Mouse (Mus musculus) heart, embryonic 10.5 days (tissue): ENCODE results near the gene Stk26. TPM values are rescaled to one million over a fixed set of nuclear protein-coding genes. Genes with fewer than 3 reads are reported as not detected.

ENCODE experiments used
- DNase-seq: peaks from one replicate; pipeline ENCODE4 v3.0.0-alpha.2; 2017; ENCODE audit warnings: low spot score
- H3K27ac ChIP-seq: fragments of 300-500 bp; sonication (generic); 2 replicates; pipeline ENCODE4 v1.5.1; 2016; ENCODE audit warnings: mild to moderate bottlenecking
- H3K27me3 ChIP-seq: fragments of 300-500 bp; sonication (generic); 2 replicates; pipeline ENCODE4 v1.6.1; 2016; ENCODE audit warnings: mild to moderate bottlenecking; ENCODE audit not compliant: poor library complexity, insufficient read depth, severe bottlenecking
- H3K36me3 ChIP-seq: fragments of 300-500 bp; sonication (generic); 2 replicates; pipeline ENCODE4 v1.6.1; 2016; ENCODE audit warnings: mild to moderate bottlenecking, moderate library complexity
- H3K4me1 ChIP-seq: fragments of 300-500 bp; sonication (generic); 2 replicates; pipeline ENCODE4 v1.6.1; 2016; ENCODE audit warnings: mild to moderate bottlenecking
- H3K4me3 ChIP-seq: fragments of 300-500 bp; sonication (generic); 2 replicates; pipeline ENCODE4 v1.5.1; 2016; ENCODE audit warnings: mild to moderate bottlenecking, moderate library complexity
- H3K9me3 ChIP-seq: fragments of 300-500 bp; sonication (generic); 2 replicates; pipeline ENCODE4 v1.6.1; 2016; ENCODE audit warnings: mild to moderate bottlenecking, moderate library complexity
- WGBS: fragments of 180-500 bp; shearing (Covaris S2); methylation state at CpG from one replicate; pipeline ENCODE4 v1.1.7; 2016; 5-methylcytosine and 5-hydroxymethylcytosine counted together
- polyA plus RNA-seq: library from polyadenylated mRNA; unstranded; fragments of >200 nt; fragmentation: Nextera tagmentation; extraction: Ambion mirVana; gene quantifications from 2 replicates; pipeline ENCODE4 v1.2.1, GENCODE M21; 2016

Stk26 gene
- polyA plus RNA-seq, 1 experiment from 2014 or later, result 16.9 TPM

DNA sequence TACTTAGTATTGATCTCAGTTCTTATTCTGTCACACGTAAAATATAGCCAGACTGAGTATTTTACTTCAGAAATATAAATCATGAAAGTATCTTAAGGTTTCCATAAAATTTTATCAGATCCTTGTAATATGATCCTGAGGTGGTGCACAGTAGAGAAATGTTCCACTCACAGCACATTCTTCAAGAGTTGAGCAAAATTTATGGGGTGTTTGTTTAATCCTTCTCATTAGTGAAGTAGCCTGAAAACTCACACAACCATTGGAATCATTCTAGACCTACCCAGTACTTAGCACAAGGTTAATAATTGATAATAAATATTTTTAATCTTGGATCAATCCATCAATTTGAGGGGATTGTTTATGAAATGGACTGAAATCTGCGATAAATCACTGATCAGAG, 22.9 kb downstream of the Stk26 start:
- no peak for DNase-seq
- 76% methylated on average over 2 of the region's 2 CpGs for WGBS
- H3K27ac ChIP-seq, result no peak overlapping the region

DNA sequence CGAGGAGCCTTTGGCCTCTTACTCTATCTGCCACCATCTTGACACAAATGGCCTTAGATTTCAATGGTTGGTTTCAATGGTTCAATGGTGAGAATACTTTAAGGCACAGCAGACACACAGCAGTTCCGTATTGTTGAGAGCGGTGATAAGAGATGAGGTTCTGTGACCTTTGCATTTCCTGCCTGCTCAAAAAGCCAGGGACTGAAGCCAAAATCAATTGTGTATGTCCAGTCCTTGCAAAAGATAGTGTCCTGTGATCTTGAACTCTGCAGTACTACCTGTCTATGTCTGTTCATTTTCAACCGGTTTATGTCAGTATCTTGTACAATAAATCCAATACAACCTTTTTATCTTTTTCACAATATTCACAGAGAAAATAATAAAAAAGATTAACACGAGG, 23.9 kb downstream of the Stk26 start:
- no peaks in the 10 kb centered on the region for H3K27me3 ChIP-seq
- H3K9me3 ChIP-seq, result no peaks in the 10 kb centered on the region
- no peak for DNase-seq
- no peaks in the 10 kb centered on the region for H3K36me3 ChIP-seq
- no peaks in the 10 kb centered on the region for H3K4me1 ChIP-seq
- H3K27ac ChIP-seq, result no peak overlapping the region
- H3K4me3 ChIP-seq, result no peak overlapping the region
- WGBS, result 59% methylated on average over 5 of the region's 5 CpGs

More for the DNA sequence above, 22.9 kb downstream of the Stk26 start:
- H3K4me3 ChIP-seq, result no peak overlapping the region
- no peaks in the 10 kb centered on the region for H3K4me1 ChIP-seq
- H3K9me3 ChIP-seq, result no peaks in the 10 kb centered on the region
- no peaks in the 10 kb centered on the region for H3K27me3 ChIP-seq
- H3K36me3 ChIP-seq, result no peaks in the 10 kb centered on the region

DNA sequence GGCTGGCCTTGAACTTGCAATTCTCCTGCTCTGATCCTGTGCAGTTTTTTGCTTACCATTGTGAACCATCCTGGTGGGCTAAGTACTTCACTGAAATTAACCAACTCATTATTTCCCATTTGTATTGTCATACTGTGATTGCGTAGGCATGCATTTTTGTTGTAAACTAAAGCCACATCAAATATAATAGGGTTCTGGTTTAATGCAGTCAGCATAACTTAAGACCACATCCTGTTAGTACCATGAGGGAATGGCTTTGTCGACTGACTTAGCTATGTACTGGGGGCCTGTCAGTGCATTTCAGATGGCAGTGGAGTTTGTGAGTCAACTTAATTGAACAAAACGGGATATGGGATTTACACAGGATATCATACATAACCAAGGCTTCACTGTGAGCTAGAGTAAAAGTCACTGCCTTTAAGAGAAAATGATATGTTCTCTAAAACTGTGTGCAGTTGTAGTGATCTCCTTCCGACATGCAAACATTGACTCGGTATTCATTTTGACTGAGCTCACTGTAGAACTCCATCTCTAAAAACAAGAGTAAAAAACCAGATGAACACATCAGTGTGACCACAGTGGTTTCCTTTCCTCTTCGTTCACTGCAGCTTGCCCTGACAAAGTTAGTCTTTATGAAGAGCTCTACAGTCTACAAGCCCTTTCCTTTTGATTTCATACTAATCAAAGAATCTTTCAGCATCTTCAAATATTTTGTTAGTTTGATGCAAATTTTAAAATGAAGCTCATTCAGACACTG, 33.6 kb downstream of the Stk26 start:
- Histone ChIP-seq H3K27ac (no peak overlapping the region), H3K4me1 (no peaks in the 10 kb centered on the region), H3K9me3 (no peaks in the 10 kb centered on the region), H3K27me3 (no peaks in the 10 kb centered on the region), H3K4me3 (no peak overlapping the region), H3K36me3 (no peaks in the 10 kb centered on the region)
- DNase-seq, result no peak
- WGBS, result 87% methylated on average over 6 of the region's 6 CpGs

DNA sequence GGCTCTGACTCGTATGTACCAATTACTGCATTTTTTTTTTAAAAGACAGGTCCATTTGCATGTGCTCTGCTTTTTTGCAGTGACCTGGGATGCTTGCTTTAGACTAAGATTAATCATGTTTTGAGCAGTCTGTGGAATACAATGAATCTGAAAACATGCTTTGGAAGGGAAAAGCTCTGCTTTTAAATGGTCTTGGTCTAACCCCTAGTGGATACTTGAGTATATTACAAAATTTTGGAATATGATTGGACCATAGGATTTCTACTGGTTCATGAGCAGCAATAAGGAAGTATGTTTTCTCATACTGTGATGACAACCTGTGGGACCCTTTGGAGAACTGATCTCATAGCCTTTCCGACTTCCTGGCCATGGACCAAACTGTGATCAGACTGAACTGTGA, 47.2 kb downstream of the Stk26 start:
- H3K36me3 ChIP-seq, result no peaks in the 10 kb centered on the region
- DNase-seq, result no peak
- no peaks in the 10 kb centered on the region for H3K4me1 ChIP-seq
- no peak overlapping the region for H3K27ac ChIP-seq
- H3K27me3 ChIP-seq, result no peaks in the 10 kb centered on the region
- no peaks in the 10 kb centered on the region for H3K9me3 ChIP-seq
- 76% methylated on average over 2 of the region's 2 CpGs for WGBS
- no peak overlapping the region for H3K4me3 ChIP-seq

- no peaks in the 10 kb centered on the region for H3K9me3 ChIP-seq
- no peak overlapping the region for H3K27ac ChIP-seq
- no peak overlapping the region for H3K4me3 ChIP-seq
- H3K27me3 ChIP-seq, result no peaks in the 10 kb centered on the region
- H3K4me1 ChIP-seq, result no peaks in the 10 kb centered on the region
- DNase-seq, result no peak
- H3K36me3 ChIP-seq, result no peaks in the 10 kb centered on the region
- 70% methylated on average over 3 of the region's 3 CpGs for WGBS
Observed at GRCm38 (mm10) chrX:50903497-50903896, 62.6 kb downstream of the Stk26 start.

DNA sequence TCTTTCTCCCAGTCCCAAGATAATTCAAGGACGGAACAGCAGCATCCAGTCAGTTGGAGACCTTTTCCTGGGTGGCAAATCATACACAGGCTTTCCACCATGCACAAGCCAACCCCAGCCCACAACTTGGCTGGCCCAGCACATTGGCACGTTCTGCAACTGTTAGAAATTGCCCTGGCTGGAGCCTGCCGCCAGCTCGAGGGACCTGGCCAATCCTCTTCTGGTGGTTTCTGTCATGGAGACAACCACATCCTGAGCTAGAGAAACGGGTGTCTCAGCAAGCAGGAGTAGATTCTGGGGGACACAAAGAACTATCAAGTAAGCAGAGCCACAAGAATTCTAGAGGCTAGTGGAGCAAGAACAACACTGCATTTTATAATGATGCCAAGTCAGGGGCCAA, 69.1 kb downstream of the Stk26 start:
- Histone ChIP-seq H3K27me3 (0 out of 2 replicates have a peak, but pooled peaks cover 7% of the 10 kb centered on the region), H3K4me1 (no peaks in the 10 kb centered on the region), H3K27ac (no peak overlapping the region), H3K9me3 (no peaks in the 10 kb centered on the region), H3K4me3 (no peak overlapping the region), H3K36me3 (no peaks in the 10 kb centered on the region)
- no peak for DNase-seq
- 77% methylated on average over 5 of the region's 5 CpGs for WGBS

GRCm38 (mm10) chrX:50917389-50917788, 76.5 kb downstream of the Stk26 start:
- H3K36me3 ChIP-seq, result no peaks in the 10 kb centered on the region
- no peaks in the 10 kb centered on the region for H3K27me3 ChIP-seq
- H3K27ac ChIP-seq, result peak overlapping the region; percentile 29; the same call in 1 of the 2 replicates
- no peak for DNase-seq
- no peak overlapping the region for H3K4me3 ChIP-seq
- peaks cover 6% of the 10 kb centered on the region; the same call in 1 of the 2 replicates for H3K4me1 ChIP-seq
- 58% methylated on average over 3 of the region's 3 CpGs for WGBS
- H3K9me3 ChIP-seq, result no peaks in the 10 kb centered on the region

DNA sequence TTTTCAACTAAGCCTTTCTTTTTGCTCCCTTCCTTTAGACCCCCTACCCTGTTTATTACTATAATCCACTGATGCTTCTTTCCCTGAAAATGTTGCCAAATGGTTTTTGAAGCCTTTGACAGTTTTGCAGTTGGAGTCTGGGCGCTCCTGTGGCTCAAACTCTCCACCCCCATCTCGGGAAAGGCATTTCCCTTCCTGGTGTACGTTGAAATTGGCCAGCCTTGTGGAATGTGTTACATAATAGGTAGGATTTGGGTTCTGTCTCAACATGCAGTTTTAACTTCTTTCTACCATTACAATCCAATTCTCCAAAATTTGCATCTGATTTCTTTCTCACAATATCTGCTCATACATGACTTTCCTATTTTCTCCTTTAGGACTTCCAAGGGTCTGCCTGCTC, 77.9 kb downstream of the Stk26 start:
- H3K36me3 ChIP-seq, result no peaks in the 10 kb centered on the region
- H3K4me1 ChIP-seq, result peaks cover 6% of the 10 kb centered on the region; the same call in 1 of the 2 replicates
- WGBS, result 29% methylated on average over 3 of the region's 3 CpGs
- no peak overlapping the region for H3K27ac ChIP-seq
- no peaks in the 10 kb centered on the region for H3K27me3 ChIP-seq
- no peak overlapping the region for H3K4me3 ChIP-seq
- H3K9me3 ChIP-seq, result no peaks in the 10 kb centered on the region
- DNase-seq, result no peak

GRCm38 (mm10) chrX:50924629-50925364, 84.0 kb downstream of the Stk26 start:
- peak overlapping the region; percentile 22; the same call in 1 of the 2 replicates for H3K4me3 ChIP-seq
- no peak overlapping the region for H3K27ac ChIP-seq
- DNase-seq, result no peak
- H3K4me1 ChIP-seq, result no peaks in the 10 kb centered on the region
- H3K9me3 ChIP-seq, result no peaks in the 10 kb centered on the region
- 0 out of 2 replicates have a peak, but pooled peaks cover 5% of the 10 kb centered on the region for H3K27me3 ChIP-seq
- 33% methylated on average over 17 of the region's 18 CpGs for WGBS
- H3K36me3 ChIP-seq, result no peaks in the 10 kb centered on the region

DNA sequence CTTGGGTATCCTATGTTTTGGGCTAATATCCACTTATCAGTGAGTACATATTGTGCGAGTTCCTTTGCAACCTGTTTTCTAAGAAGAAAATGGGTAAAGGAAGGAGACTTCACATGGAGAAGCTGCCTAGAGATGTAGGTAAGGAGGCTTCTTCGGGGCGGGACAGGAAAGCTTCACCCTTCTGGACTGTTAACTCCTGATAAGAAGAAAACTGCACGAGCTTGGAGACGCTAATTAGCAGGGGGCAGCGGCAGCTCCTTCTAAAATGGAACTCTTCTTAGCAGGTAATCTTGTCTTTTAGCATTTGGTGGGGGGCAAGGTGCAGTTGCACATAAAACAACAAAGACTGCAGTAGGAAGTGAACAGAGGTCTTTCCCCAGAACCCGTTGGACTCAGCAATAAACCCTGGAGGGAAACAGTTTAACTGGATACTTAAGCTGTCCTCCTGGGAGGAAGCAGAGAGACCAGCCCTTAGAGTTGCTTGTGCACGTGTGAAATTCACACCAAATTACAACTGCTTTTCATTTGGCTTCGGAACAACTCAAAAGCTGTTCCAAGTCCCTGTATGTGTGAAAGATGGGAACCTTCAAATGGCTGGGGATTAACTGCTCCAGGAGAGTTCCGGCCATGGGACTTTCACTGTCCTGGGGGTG, 86.2 kb downstream of the Stk26 start:
- no peaks in the 10 kb centered on the region for H3K4me1 ChIP-seq
- H3K9me3 ChIP-seq, result no peaks in the 10 kb centered on the region
- DNase-seq, result no peak
- H3K36me3 ChIP-seq, result no peaks in the 10 kb centered on the region
- no peak overlapping the region for H3K27ac ChIP-seq
- H3K27me3 ChIP-seq, result 0 out of 2 replicates have a peak, but pooled peaks cover 5% of the 10 kb centered on the region
- H3K4me3 ChIP-seq, result no peak overlapping the region
- 51% methylated on average over 10 of the region's 10 CpGs for WGBS

- Histone ChIP-seq H3K36me3 (no peaks in the 10 kb centered on the region), H3K4me1 (peaks cover 12% of the 10 kb centered on the region; the same call in 1 of the 2 replicates), H3K9me3 (no peaks in the 10 kb centered on the region), H3K27me3 (0 out of 2 replicates have a peak, but pooled peaks cover 5% of the 10 kb centered on the region), H3K27ac (no peak overlapping the region), H3K4me3 (no peak overlapping the region)
- 48% methylated on average over 3 of the region's 3 CpGs for WGBS
- no peak for DNase-seq
Observed at GRCm38 (mm10) chrX:50930309-50930708, 89.5 kb downstream of the Stk26 start.

DNA sequence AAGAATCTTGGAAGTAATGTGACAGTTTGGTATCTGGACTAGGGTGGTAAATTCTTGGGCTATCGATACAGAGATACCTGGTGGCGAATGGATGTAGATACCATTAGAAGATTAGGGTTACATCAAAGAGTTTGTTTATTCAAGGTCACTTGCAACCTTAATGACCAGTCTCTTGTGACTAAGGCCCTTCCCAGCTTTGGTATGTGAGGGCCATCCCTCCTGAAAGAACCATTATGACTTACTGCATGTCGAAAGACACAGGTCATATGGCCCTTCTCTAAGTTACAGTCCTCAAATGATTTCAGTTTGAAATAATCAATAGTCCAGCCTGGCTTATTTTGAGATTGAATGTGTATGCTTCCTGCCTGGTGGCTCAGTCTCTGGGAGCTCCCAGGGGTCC, 96.3 kb downstream of the Stk26 start:
- 67% methylated on average over 3 of the region's 3 CpGs for WGBS
- H3K27me3 ChIP-seq, result no peaks in the 10 kb centered on the region

GRCm38 (mm10) chrX:50942610-50943009, 101.8 kb downstream of the Stk26 start, which contains the start of gene Frmd7:
Frmd7 (minus strand) TSS chrX:50942710.
- no peaks in the 10 kb centered on the region for H3K36me3 ChIP-seq
- H3K4me1 ChIP-seq, result no peaks in the 10 kb centered on the region
- no peak within 1 kb of the TSS for H3K4me3 ChIP-seq
- no peaks in the 10 kb centered on the region for H3K27me3 ChIP-seq
- H3K27ac ChIP-seq, result no peak within 1 kb of the TSS
- H3K9me3 ChIP-seq, result no peaks in the 10 kb centered on the region
- DNase-seq, result no peak
- WGBS, result 73% methylated on average over 14 of the region's 14 CpGs

More for the DNA sequence above, 96.3 kb downstream of the Stk26 start:
- no peak for DNase-seq
- Histone ChIP-seq H3K27ac (no peak overlapping the region), H3K4me3 (no peak overlapping the region), H3K9me3 (no peaks in the 10 kb centered on the region), H3K4me1 (peaks cover 12% of the 10 kb centered on the region; the same call in 1 of the 2 replicates), H3K36me3 (no peaks in the 10 kb centered on the region)
